Mouse (Mus musculus) midbrain, postnatal 0 days (tissue): ENCODE measurements around the gene Polr1d. TPM values are rescaled to one million over a fixed set of nuclear protein-coding genes. Genes with fewer than 3 reads are reported as not detected.

Experiments used
- ATAC-seq: fragments of 200-750 bp; cut with Nextera tagmentation; 2 replicates; pipeline ENCODE4 v1.8.0; 2017; ENCODE audit warnings: moderate number of reproducible peaks, mild to moderate bottlenecking, moderate TSS enrichment, moderate library complexity; ENCODE audit not compliant: low FRiP score
- DNase-seq: peaks from one replicate; pipeline ENCODE4 v3.0.0-alpha.2; 2015; ENCODE audit warnings: low spot score
- H3K27ac ChIP-seq: fragments of 300-500 bp; sonication (generic); 2 replicates; pipeline ENCODE4 v1.5.1; 2014; ENCODE audit warnings: low read depth, mild to moderate bottlenecking, low read length, mixed read lengths
- H3K27me3 ChIP-seq: fragments of 300-500 bp; sonication (generic); 2 replicates; pipeline ENCODE4 v1.6.1; 2014; ENCODE audit warnings: low read length, control low read depth, mixed read lengths; ENCODE audit not compliant: insufficient read depth
- H3K36me3 ChIP-seq: fragments of 300-500 bp; sonication (generic); 2 replicates; pipeline ENCODE4 v1.6.1; 2014; ENCODE audit warnings: low read length, control low read depth, mixed read lengths; ENCODE audit not compliant: insufficient read depth
- H3K4me1 ChIP-seq: fragments of 300-500 bp; sonication (generic); 2 replicates; pipeline ENCODE4 v1.6.1; 2014; ENCODE audit warnings: mild to moderate bottlenecking, control low read depth, antibody characterized with exemption, low read length, mixed read lengths; ENCODE audit not compliant: insufficient read depth
- H3K4me2 ChIP-seq: fragments of 300-500 bp; sonication (generic); 2 replicates; pipeline ENCODE4 v1.6.1; 2014; ENCODE audit warnings: low read depth, mild to moderate bottlenecking, low read length, mixed read lengths; ENCODE audit not compliant: poor library complexity, severe bottlenecking
- H3K4me3 ChIP-seq: fragments of 300-500 bp; sonication (generic); 2 replicates; pipeline ENCODE4 v1.5.1; 2014; ENCODE audit warnings: low read depth, mild to moderate bottlenecking, low read length, moderate library complexity
- H3K9ac ChIP-seq: fragments of 300-500 bp; sonication (generic); replicated peaks from 2 replicates; pipeline ENCODE4 v1.6.1; 2014; ENCODE audit warnings: mild to moderate bottlenecking, low read length, moderate library complexity, mixed read lengths; ENCODE audit not compliant: poor library complexity, severe bottlenecking
- H3K9me3 ChIP-seq: fragments of 300-500 bp; sonication (generic); 2 replicates; pipeline ENCODE4 v1.6.1; 2016; ENCODE audit warnings: low read length, control low read depth
- CTCF ChIP-seq: IDR thresholded peaks from 2 replicates; pipeline ENCODE4 v1.5.1; 2016; ENCODE audit warnings: antibody characterized with exemption, mild to moderate bottlenecking
- WGBS: fragments of 180-500 bp; shearing (Covaris S2); extraction: QIAGEN DNeasy Blood & Tissue Kit; methylation state at CpG from one replicate; pipeline ENCODE4 v1.1.7; 2014; 5-methylcytosine and 5-hydroxymethylcytosine counted together
- polyA plus RNA-seq: library from polyadenylated mRNA; unstranded; fragments of >200 nt; fragmentation: Nextera tagmentation; extraction: Ambion mirVana; gene quantifications from 2 replicates; pipeline ENCODE4 v1.2.1, GENCODE M21; 2015
- total RNA-seq: library from RNA; depleted of rRNA; stranded (reverse); fragments of >200 nt; gene quantifications from 2 replicates; pipeline ENCODE4 v1.2.3, GENCODE M21; 2014

Gene Polr1d
- total and polyA plus RNA-seq, 2 experiments from 2014 or later, result 60.1 to 89.4 TPM

DNA sequence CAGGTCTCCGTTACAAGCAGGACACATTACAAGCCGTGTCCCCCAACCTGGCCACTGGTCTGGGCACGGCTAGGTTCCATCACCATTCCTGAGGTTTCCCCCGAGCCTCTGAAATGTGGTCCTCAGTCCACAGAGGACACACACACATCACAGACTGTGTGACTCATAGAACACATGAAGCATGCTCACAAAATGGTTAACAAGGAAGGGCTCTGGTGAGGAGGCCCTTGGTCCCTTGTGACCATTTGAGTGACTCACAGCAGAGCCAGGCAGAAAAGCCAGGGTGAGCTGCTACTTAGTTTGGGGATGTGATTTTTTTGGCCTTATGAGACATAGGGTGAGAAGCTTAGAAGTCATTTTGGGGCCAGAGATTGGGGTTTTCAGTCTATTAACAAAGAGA, 55.1 kb downstream of the Polr1d start:
- no peak for ATAC-seq
- no peak for TF ChIP-seq CTCF
- WGBS, result 85% methylated on average over 4 of the region's 4 CpGs
- Histone ChIP-seq H3K4me1 (no peaks in the 10 kb centered on the region), H3K4me3 (no peak overlapping the region), H3K4me2 (no peak overlapping the region), H3K27me3 (peaks cover 16% of the 10 kb centered on the region), H3K36me3 (no peaks in the 10 kb centered on the region), H3K9ac (no peak overlapping the region), H3K27ac (no peak overlapping the region), H3K9me3 (no peaks in the 10 kb centered on the region)
- DNase-seq, result no peak

DNA sequence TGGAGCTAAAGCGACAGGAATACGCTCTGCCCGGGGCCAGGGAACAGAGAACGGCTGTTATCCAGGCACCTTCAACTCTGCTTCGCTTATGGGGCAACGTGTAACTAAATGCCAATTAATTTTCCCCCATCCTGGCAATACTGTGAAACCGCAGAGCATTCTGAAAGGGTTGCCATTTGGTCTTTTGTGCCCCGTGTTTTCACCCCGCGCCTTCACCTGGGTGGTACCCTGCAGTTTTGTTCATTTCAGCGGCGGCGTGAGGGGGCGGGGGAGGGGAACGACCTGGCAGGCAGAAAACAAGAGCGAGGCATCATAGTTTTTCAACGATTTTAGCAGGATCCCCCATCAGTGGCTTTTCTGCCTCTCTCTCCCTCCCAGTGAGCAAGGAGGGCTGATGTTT, 56.8 kb downstream of the Polr1d start:
- DNase-seq, result no peak
- Histone ChIP-seq H3K27ac (no peak overlapping the region), H3K27me3 (peaks cover 16% of the 10 kb centered on the region), H3K4me3 (peak overlapping the region; percentile 9; the same call in 1 of the 2 replicates), H3K9me3 (no peaks in the 10 kb centered on the region), H3K4me2 (peak overlapping the region; percentile 41), H3K4me1 (no peaks in the 10 kb centered on the region), H3K36me3 (no peaks in the 10 kb centered on the region), H3K9ac (0 out of 2 replicates have a peak overlapping the region, but pooled peaks have one; percentile 29)
- no peak for ATAC-seq
- 8% methylated on average over 17 of the region's 17 CpGs for WGBS
- TF ChIP-seq CTCF, result no peak

DNA sequence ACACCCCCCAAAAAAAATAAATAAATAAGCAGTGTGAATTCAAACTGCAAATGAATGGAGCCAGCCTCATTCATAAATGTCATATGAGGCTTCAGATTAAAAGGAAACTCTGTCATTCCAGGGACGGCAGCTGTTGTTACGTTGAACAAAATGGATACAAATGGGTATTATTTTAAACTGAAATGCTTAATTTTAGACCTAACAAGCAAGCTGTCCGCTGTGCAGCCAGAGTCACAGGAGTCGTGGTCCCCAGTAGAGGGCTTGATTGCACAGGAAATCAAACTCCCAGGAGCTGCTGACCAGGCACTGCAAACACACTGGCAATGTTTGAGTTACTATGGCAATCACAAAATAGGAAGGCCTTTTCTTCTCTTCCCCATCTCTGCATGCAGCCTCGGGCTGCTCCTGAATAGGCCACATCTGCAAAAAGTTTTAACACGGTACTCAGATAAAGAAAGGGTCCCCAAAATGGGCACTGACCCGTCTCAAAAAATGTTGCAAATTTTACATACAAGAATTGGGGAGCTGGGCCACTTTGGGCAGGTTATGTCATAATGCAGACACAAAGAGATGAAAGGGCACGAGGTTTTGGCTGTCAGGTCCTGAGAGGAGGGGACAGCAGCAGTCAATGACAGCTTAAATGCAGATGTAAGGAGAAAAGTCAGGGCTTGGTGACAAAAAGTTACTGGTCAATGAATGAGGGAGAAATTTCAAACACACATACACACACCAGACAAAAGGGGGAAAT, 57.7 kb downstream of the Polr1d start:
- Histone ChIP-seq H3K4me3 (no peak overlapping the region), H3K9me3 (no peaks in the 10 kb centered on the region), H3K36me3 (no peaks in the 10 kb centered on the region), H3K9ac (no peak overlapping the region), H3K4me2 (no peak overlapping the region), H3K27ac (no peak overlapping the region), H3K27me3 (peaks cover 16% of the 10 kb centered on the region), H3K4me1 (no peaks in the 10 kb centered on the region)
- no peak for ATAC-seq
- peak; percentile 41 for TF ChIP-seq CTCF
- 16% methylated on average over 8 of the region's 8 CpGs for WGBS
- peak; percentile 54 for DNase-seq

DNA sequence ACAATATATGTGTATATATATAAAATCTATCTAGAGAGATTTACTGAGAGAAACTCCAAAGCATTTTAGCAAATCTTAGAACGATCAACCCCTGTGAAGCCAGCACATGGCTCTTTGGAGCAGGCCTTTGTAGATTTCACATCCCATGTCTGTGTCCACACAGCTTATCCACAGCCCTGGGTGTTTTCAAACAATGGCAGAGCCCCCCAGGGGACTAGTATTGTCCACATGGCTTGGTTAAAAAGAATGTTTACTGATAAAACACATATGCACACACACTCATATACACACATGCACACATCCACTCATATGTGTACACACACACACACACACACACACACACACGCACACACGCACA, 58.2 kb downstream of the Polr1d start:
- Histone ChIP-seq H3K4me3 (no peak overlapping the region), H3K9me3 (no peaks in the 10 kb centered on the region), H3K4me1 (no peaks in the 10 kb centered on the region), H3K36me3 (no peaks in the 10 kb centered on the region), H3K9ac (no peak overlapping the region), H3K4me2 (no peak overlapping the region), H3K27me3 (peaks cover 16% of the 10 kb centered on the region), H3K27ac (no peak overlapping the region)
- 75% methylated on average over 3 of the region's 3 CpGs for WGBS
- ATAC-seq, result no peak
- no peak for DNase-seq
- TF ChIP-seq CTCF, result no peak

- Histone ChIP-seq H3K9ac (no peak overlapping the region), H3K4me3 (no peak overlapping the region), H3K9me3 (no peaks in the 10 kb centered on the region), H3K36me3 (no peaks in the 10 kb centered on the region), H3K4me1 (no peaks in the 10 kb centered on the region), H3K27me3 (peaks cover 16% of the 10 kb centered on the region), H3K27ac (no peak overlapping the region), H3K4me2 (no peak overlapping the region)
- no peak for TF ChIP-seq CTCF
- WGBS, result 34% methylated on average over 13 of the region's 13 CpGs
- ATAC-seq, result no peak
- no peak for DNase-seq
Observed at GRCm38 (mm10) chr5:147135994-147136393, 59.1 kb downstream of the Polr1d start.

DNA sequence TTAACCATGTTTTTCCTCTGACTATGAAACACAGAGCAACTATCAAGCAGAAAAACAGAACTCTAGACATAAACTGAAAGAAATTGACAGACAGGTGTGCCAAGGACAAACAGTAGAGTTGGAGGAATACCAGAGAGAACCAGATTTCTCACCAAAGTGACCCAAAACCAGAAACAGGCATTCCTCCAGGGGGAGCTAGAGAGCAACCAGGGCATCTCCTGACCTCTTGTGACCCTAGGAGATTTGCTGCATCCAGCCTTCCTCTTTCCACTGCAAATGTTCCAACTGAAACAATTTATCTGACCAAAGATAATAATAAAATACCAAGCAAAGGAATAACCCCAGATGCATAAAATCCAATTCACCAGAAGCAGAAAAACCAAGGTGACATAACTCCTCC, 70.5 kb downstream of the Polr1d start:
- H3K4me1 ChIP-seq, result no peaks in the 10 kb centered on the region
- peaks cover 4% of the 10 kb centered on the region; the same call in 1 of the 2 replicates for H3K27me3 ChIP-seq
- no peaks in the 10 kb centered on the region for H3K9me3 ChIP-seq
- H3K36me3 ChIP-seq, result no peaks in the 10 kb centered on the region
- ATAC-seq, result no peak
- no peak for DNase-seq
- H3K9ac ChIP-seq, result no peak overlapping the region
- no peak overlapping the region for H3K27ac ChIP-seq
- no peak overlapping the region for H3K4me2 ChIP-seq
- no peak overlapping the region for H3K4me3 ChIP-seq
- peak; percentile 11; the same call in 1 of the 2 replicates for TF ChIP-seq CTCF
